22 mouse cellular contexts compared by ENCODE assay signal in the genomic region with DNA sequence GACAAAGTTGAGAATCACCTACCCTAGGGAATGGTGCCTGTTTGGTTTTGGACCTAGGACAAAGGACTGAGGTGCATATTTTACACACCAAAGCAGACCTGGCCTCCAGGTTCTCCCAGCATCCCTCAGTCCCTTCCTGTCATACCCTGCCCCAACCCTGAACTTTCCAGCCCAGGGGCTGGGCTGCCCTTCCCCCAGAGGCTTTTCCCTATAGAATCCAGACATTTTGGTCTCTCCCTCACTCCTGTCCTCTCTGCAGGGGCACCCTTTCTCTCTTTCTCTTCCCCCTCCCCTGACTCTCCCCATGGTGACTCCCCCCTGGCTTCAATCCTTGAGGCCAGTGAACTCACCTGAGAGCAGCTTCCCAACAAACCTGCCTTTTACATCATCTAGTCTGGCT.
"Had no signal": no experiment of that assay in that cellular context is flagged by ENCODE, and none has a peak within 500 bp of the region (broad histone marks: within the 10 kb centered on the region; RNA-seq: fewer than 3 reads in every experiment).

No protein-coding gene starts in this region.

- H3K27ac ChIP-seq: heart, adult 2 months; hindbrain, embryonic 13.5 days; hindbrain, embryonic 15.5 days; hindbrain, postnatal 0 days; layer of hippocampus, adult 2 months; left cerebral cortex, adult 2 months; limb, embryonic 12.5 days; liver, embryonic 13.5 days; liver, embryonic 15.5 days had no signal

- H3K4me1 ChIP-seq: hindbrain, embryonic 13.5 days; hindbrain, embryonic 15.5 days; limb, embryonic 12.5 days; liver, embryonic 13.5 days; liver, embryonic 15.5 days had no signal

- H3K9me3 ChIP-seq: hindbrain, embryonic 13.5 days; hindbrain, embryonic 15.5 days; limb, embryonic 12.5 days; liver, embryonic 13.5 days; liver, embryonic 15.5 days had no signal

- H3K27me3 ChIP-seq: hindbrain, embryonic 13.5 days; hindbrain, embryonic 15.5 days; limb, embryonic 12.5 days; liver, embryonic 13.5 days; liver, embryonic 15.5 days had no signal

- H3K4me3 ChIP-seq: heart, adult 2 months; hindbrain, embryonic 13.5 days; hindbrain, embryonic 15.5 days; layer of hippocampus, adult 2 months; left cerebral cortex, adult 2 months; limb, embryonic 12.5 days; liver, embryonic 13.5 days; liver, embryonic 15.5 days had no signal

- DNase-seq: gastrocnemius, postnatal 14 days; gastrocnemius, postnatal 36 days; heart, postnatal 10 days; heart, postnatal 4 days; kidney, adult 18-20 months; kidney, adult 9 months; kidney, postnatal 10 days; kidney, postnatal 25 days; kidney, postnatal 4 days; liver; liver, embryonic 13.5 days; liver, postnatal 0 days had no signal

- H3K9ac ChIP-seq: hindbrain, embryonic 13.5 days; hindbrain, embryonic 15.5 days; limb, embryonic 12.5 days; liver, embryonic 13.5 days; liver, embryonic 15.5 days; liver, postnatal 0 days had no signal

- H3K36me3 ChIP-seq: hindbrain, embryonic 13.5 days; hindbrain, embryonic 15.5 days; limb, embryonic 12.5 days; liver, embryonic 13.5 days; liver, embryonic 15.5 days had no signal

- H3K4me2 ChIP-seq: heart, embryonic 11.5 days; hindbrain, embryonic 13.5 days; hindbrain, embryonic 15.5 days; limb, embryonic 12.5 days; liver, embryonic 11.5 days; liver, embryonic 13.5 days; liver, embryonic 15.5 days had no signal

- ATAC-seq: hindbrain, postnatal 0 days; liver, postnatal 0 days had no signal
